Mouse (Mus musculus): ENCODE results near the gene Olfr960. TPM values are rescaled to one million over a fixed set of nuclear protein-coding genes. Genes with fewer than 3 reads are reported as not detected.
A peak's percentile ranks its signal among the peaks of the same experiment; 100 is the strongest.

The Olfr960 gene
- polyA plus RNA-seq (2012; rRNA removed): not detected in 2 replicates

DNA sequence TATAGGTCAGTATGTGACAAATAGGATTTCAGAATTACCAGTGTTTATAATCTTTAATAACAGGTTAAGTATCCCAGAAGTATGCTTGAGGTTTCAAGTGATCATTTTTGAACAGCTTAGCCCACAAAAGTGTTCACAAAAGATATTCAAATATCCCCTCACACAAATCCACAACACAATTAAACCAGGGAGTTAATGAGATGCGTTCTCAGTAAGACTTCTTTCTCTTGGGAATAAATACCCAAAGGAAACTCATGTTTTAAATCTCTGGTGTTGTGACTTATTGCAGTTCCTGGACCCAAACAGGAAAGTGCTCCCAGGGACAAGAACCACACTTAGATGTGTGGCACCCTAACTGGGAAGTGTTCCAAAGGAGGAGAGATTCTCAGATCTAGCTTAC lies at the start of gene Olfr960:
Gene Olfr960, plus strand, starts transcription at position 301 of the 400 bp plus-strand sequence.
- DNase-seq (ENCODE audit: low read depth, low spot score): no peak
- 94% methylated on average over 1 of the region's 1 CpGs for WGBS

- WGBS: 63% methylated on average over 3 of the region's 3 CpGs
- no peak for DNase-seq (ENCODE audit: low read depth, low spot score)
These were observed 45.7 kb upstream of the Olfr960 start, which contains the start of gene Olfr959 for GRCm38 (mm10) chr9:39575469-39575868. Gene Olfr959 (minus strand): TSS chr9:39575569.

DNA sequence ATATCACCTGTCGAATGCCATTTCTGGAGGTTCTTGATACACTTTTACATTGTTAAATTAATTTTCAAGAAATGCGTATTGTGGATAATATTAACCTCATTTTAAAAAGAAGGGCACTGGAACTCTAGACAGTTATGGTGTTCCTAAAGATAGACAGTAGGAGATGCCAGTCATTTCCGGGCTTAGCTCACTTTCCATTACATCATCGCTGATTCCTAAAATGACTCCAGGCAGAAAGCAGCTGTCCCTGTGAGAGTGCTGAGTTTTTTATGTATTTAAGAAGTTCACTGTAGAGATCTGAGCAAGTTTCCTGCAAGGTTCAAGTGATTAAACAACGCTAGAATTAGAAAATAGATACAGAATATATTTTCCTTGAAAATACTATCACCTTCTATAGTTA lies 44.1 kb upstream of the Olfr960 start:
- 78% methylated on average over 5 of the region's 5 CpGs for WGBS
- DNase-seq (ENCODE audit: low read depth, low spot score): no peak

DNA sequence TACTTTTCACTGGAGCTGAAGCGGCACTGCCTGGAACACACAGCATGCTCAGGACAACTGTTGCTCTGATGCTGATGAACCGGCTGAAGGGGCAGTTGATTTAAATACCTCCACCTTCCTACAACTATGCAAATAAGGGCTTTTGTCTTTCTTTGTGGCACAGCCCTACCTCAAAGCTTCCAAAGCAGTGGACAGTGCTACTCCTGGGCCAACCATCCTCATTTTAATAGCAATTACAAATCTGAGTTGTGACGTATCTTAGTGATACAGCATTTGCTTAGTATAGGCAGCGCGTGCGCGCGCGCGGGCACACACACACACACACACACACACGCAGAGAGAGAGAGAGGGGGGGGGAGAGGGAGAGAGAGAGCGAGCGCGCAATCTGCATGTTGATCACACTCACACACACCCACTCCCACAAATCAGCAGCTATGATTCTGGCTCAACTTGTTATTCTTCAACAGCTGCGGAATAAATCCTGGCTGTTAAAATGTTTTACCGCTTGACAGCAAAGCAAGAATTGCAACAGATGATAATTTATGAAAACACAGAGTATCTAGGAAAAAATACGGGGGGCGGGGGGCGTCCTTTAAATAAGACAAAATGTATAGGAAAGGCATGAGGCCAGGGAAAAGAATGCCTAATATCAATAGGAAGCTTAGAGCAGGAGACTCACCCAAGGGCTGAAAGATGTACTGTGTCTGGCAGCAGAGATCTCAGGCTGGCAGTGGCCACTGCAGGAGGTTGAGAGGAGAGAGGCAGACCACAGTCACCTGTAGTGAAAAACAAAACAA lies 18.4 kb upstream of the Olfr960 start:
- WGBS: 2% methylated on average over 19 of the region's 19 CpGs

GRCm38 (mm10) chr9:39603333-39603845 lies 17.8 kb upstream of the Olfr960 start:
- 2% methylated on average over 9 of the region's 9 CpGs for WGBS
- no peak for DNase-seq (ENCODE audit: low read depth, low spot score)

More for the DNA sequence above, 18.4 kb upstream of the Olfr960 start:
- DNase-seq (ENCODE audit: low read depth, low spot score): no peak

DNA sequence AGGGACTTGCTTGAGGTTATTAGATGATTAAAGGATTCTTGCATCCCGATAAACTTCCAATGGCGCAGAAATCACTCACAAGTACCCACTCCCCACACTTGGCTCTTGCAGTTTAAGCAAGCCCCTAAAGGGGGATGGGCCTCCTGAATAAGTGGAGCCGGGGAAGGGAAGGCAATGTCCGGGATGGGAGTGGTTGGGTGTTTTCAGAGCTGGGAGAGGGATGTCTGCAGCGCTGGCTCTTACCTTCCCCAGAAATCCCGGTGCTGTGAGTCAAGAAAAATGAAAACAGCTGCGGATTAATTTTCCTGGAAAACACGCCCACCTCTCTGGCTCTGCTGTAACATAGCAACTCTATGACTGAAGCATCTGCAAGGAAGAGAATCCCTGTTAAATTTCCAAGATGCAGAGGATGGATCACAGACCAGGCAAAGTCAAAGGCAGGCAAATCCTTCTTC lies 17.1 kb upstream of the Olfr960 start, which contains the start of gene AW551984:
Gene AW551984, minus strand, starts transcription at position 405 of the 455 bp plus-strand sequence.
- WGBS: 1% methylated on average over 8 of the region's 8 CpGs
- DNase-seq (ENCODE audit: low read depth, low spot score): no peak

DNA sequence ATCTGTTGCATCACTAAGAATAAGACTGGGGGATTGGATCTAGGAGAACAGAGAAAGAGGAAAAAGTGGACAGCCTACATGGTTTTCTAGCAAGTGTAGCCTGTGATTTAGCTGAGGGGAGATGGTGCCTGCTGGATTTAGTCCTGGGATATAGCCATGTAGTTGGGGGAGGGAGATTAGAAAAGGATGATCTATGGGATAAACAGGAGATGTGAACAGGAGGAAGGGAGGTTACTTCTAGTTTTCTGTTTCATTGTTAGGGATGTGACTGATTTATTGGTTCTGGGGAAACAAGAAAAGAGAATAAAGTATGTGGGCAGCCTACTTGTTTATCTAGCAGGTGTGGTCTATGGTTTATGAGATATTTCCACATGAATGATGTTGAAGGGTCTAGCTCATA lies 12.7 kb upstream of the Olfr960 start:
- no peak for DNase-seq (ENCODE audit: low read depth, low spot score)

- 73% methylated on average over 3 of the region's 3 CpGs for WGBS
- no peak for DNase-seq (ENCODE audit: low read depth, low spot score)
These were observed 10.8 kb upstream of the Olfr960 start, which contains the start of gene Olfr148 for GRCm38 (mm10) chr9:39610355-39610754. Gene Olfr148 (plus strand): TSS chr9:39610655.

GRCm38 (mm10) chr9:39611953-39612352 lies 9.2 kb upstream of the Olfr960 start:
- DNase-seq (ENCODE audit: low read depth, low spot score): no peak
- WGBS: 58% methylated on average over 1 of the region's 1 CpGs

GRCm38 (mm10) chr9:39623783-39624182 lies 2.6 kb downstream of the Olfr960 start:
- DNase-seq (ENCODE audit: low read depth, low spot score): no peak
- 92% methylated on average over 3 of the region's 3 CpGs for WGBS

DNA sequence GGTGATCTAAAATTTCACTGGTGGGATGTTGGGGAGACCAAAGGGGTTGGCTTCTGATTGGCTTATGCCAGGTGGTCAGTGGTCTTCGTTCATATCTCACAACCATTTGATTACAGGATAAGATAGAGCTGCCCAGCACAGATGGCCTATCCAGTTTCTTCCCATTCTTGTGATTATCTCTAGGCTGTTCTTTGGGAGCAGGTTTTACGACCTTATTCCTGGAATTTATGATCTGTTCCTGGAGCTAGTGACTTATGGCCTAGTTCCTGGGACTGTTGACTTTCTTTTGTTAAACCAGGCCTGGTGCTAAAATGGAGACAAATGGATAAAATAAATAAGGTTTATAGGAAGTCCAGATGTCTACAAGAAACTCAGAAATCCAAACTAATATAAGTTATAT lies 3.5 kb downstream of the Olfr960 start:
- peak; percentile 21 for DNase-seq (ENCODE audit: low read depth, low spot score)
- 7% methylated on average over 2 of the region's 2 CpGs for WGBS

- no peak for DNase-seq (ENCODE audit: low read depth, low spot score)
- WGBS: 90% methylated on average over 2 of the region's 2 CpGs
These were observed 7.9 kb downstream of the Olfr960 start for GRCm38 (mm10) chr9:39629069-39629468.

GRCm38 (mm10) chr9:39633913-39634594 lies 12.9 kb downstream of the Olfr960 start:
- WGBS: 14% methylated on average over 4 of the region's 4 CpGs
- DNase-seq (ENCODE audit: low read depth, low spot score): no peak

- no peak for DNase-seq (ENCODE audit: low read depth, low spot score)
These were observed 23.6 kb downstream of the Olfr960 start, which contains the start of gene Olfr961 for GRCm38 (mm10) chr9:39644785-39645184. Gene Olfr961 (plus strand): TSS chr9:39645085.

GRCm38 (mm10) chr9:39647382-39647781 lies 26.2 kb downstream of the Olfr960 start:
- WGBS: 86% methylated on average over 4 of the region's 4 CpGs
- DNase-seq (ENCODE audit: low read depth, low spot score): no peak

- DNase-seq (ENCODE audit: low read depth, low spot score): no peak
- WGBS: 58% methylated on average over 6 of the region's 6 CpGs
These were observed 33.7 kb downstream of the Olfr960 start for GRCm38 (mm10) chr9:39654756-39655396.

DNA sequence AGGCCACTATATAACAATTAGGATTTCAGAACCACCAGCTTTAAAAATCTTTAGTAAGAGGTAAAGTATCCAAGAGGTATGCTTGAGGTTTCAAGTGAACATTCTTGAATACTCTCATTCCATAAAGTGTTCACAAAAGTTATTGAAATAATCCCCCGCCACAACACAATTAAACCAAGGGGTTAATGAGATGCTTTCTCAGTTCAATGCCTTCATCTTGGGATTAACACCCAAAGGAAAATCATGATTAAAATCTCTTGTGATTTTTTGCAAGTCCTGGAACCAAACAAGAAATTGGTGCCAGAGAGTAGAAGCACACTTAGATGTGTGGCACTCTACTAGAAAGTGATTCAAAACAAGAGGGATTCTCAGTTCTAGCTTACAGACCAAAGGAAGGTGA lies 45.7 kb downstream of the Olfr960 start, which contains the start of gene Olfr963:
Gene Olfr963, plus strand, starts transcription at position 301 of the 400 bp plus-strand sequence.
- 93% methylated on average over 1 of the region's 1 CpGs for WGBS
- no peak for DNase-seq (ENCODE audit: low read depth, low spot score)

DNA sequence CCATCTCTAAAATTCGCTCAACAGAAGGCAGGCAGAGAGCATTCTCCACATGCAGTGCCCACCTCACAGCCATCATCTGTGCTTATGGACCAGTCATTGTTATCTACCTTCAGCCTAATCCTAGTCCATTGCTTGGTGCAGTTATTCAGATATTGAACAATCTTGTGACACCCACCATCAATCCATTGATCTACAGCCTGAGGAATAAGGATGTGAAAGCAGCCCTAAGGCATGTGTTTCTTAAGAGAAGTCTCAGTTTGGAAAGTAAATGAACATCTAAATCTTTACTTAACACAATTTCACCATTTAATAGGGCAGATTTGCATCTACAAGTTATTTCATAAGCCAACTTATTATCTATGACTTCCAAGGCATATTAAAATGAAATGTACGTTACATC lies 48.5 kb downstream of the Olfr960 start:
- no peak for DNase-seq (ENCODE audit: low read depth, low spot score)
- WGBS: 63% methylated on average over 2 of the region's 2 CpGs

Measured in large intestine, adult 2 months (tissue).